Mouse (Mus musculus): ENCODE measurements around the gene Samm50. TPM values are rescaled to one million over a fixed set of nuclear protein-coding genes. Genes with fewer than 3 reads are reported as not detected.

Gene Samm50
- total and polyA plus RNA-seq, 3 experiments = 55.3 to 132 (median 79.3) TPM

GRCm38 (mm10) chr15:84231721-84232561, 39.9 kb downstream of the Samm50 start, which contains the start of gene Parvb:
Parvb (plus strand) TSS chr15:84232043.
- H3K9ac ChIP-seq (ENCODE audit: insufficient read depth, low read depth) = no peak within 1 kb of the TSS
- peaks cover 7 to 27% of the 10 kb centered on the region in 2 experiments for H3K4me1 ChIP-seq (ENCODE audit: control insufficient read depth in 1 of 2, insufficient read depth in 2 of 2)
- no peak within 1 kb of the TSS for H3K4me3 ChIP-seq (replicated peaks in 1 of 3; ENCODE audit: low read depth in 2 of 3, low read length in 2 of 3, poor library complexity in 1 of 3)
- DNase-seq (ENCODE audit: extremely low read depth) = no peak
- H3K4me2 ChIP-seq (ENCODE audit: insufficient read depth, low read depth, poor library complexity, severe bottlenecking) = no peak within 1 kb of the TSS
- no peaks in the 10 kb centered on the region for H3K36me3 ChIP-seq (replicated peaks in 1 of 2; ENCODE audit: control insufficient read depth in 1 of 2, insufficient read depth in 1 of 2, low read length in 1 of 2)
- dilution Hi-C loops (cut with MboI; ENCODE audit: extremely low pct_ligation_motif_present, extremely low pct_unique_long_range_greater_than_20kb, low sequenced_read_pairs) = no loop called here
- in situ Hi-C loops (cut with MboI; ENCODE audit: low pct_ligation_motif_present, low pct_unique_long_range_greater_than_20kb, low sequenced_read_pairs) = no loop called here
- peaks cover 2% of the 10 kb centered on the region for H3K9me3 ChIP-seq (replicated peaks; ENCODE audit: low read length)
- H3K79me2 ChIP-seq (replicated peaks; ENCODE audit: control insufficient read depth, extremely low read depth, insufficient read depth, poor library complexity, severe bottlenecking) = no peaks in the 10 kb centered on the region
- TF ChIP-seq ZKSCAN1 (IDR thresholded peaks at IDR 0.05; ENCODE audit: borderline replicate concordance, low read depth, low read length) (no peak), PAX5 (IDR thresholded peaks at IDR 0.05; ENCODE audit: low read length) (no peak), MEF2A (IDR thresholded peaks at IDR 0.05; ENCODE audit: borderline replicate concordance, low read depth, low read length) (no peak), MAZ (IDR thresholded peaks at IDR 0.05; ENCODE audit: low read depth, low read length) (no peak), SIN3A (IDR thresholded peaks at IDR 0.05; ENCODE audit: low read length) (no peak), ETS1 (conservative IDR thresholded peaks at IDR 0.05; ENCODE audit: low read depth, low read length) (no peak), JUND (conservative IDR thresholded peaks at IDR 0.05; ENCODE audit: low read depth, low read length) (no peak), ZNF384 (IDR thresholded peaks at IDR 0.05; ENCODE audit: low read depth, low read length) (no peak), NRF1 (IDR thresholded peaks at IDR 0.05; ENCODE audit: low read depth, low read length) (no peak), UBTF (IDR thresholded peaks at IDR 0.05; ENCODE audit: low read depth, low read length) (no peak), MYC (IDR thresholded peaks at IDR 0.05; ENCODE audit: low read depth, low read length) (no peak), CHD1 (IDR thresholded peaks at IDR 0.05; ENCODE audit: low read depth, low read length) (no peak), ZC3H11A (IDR thresholded peaks at IDR 0.05; ENCODE audit: low read depth, low read length) (no peak), ELF1 (IDR thresholded peaks at IDR 0.05; ENCODE audit: low read depth, low read length) (no peak), HCFC1 (IDR thresholded peaks at IDR 0.05; ENCODE audit: low read depth, low read length) (no peak), JUN (IDR thresholded peaks at IDR 0.05; ENCODE audit: insufficient read depth, low read depth, low read length) (no peak)
- no peak within 1 kb of the TSS for H3K27ac ChIP-seq (ENCODE audit: insufficient read depth, low read depth)
- peaks cover 2% of the 10 kb centered on the region for H3K27me3 ChIP-seq (replicated peaks)

- DNase-seq (ENCODE audit: extremely low read depth) = no peak
- Histone ChIP-seq H3K9ac (ENCODE audit: insufficient read depth, low read depth) (no peak overlapping the region), H3K79me2 (replicated peaks; ENCODE audit: control insufficient read depth, extremely low read depth, insufficient read depth, poor library complexity, severe bottlenecking) (no peaks in the 10 kb centered on the region), H3K9me3 (replicated peaks; ENCODE audit: low read length) (peaks cover 2% of the 10 kb centered on the region), H3K27me3 (replicated peaks) (no peaks in the 10 kb centered on the region), H3K4me3 (replicated peaks in 1 of 3; ENCODE audit: low read depth in 2 of 3, low read length in 2 of 3, poor library complexity in 1 of 3) (no peak overlapping the region), H3K4me2 (ENCODE audit: insufficient read depth, low read depth, poor library complexity, severe bottlenecking) (no peak overlapping the region), H3K4me1 (ENCODE audit: control insufficient read depth in 1 of 2, insufficient read depth in 2 of 2) (peaks cover 13 to 33% of the 10 kb centered on the region in 2 experiments), H3K27ac (ENCODE audit: insufficient read depth, low read depth) (no peak overlapping the region), H3K36me3 (replicated peaks in 1 of 2; ENCODE audit: control insufficient read depth in 1 of 2, insufficient read depth in 1 of 2, low read length in 1 of 2) (no peaks in the 10 kb centered on the region)
- in situ Hi-C loops (cut with MboI; ENCODE audit: low pct_ligation_motif_present, low pct_unique_long_range_greater_than_20kb, low sequenced_read_pairs) = no loop called here
- no peak for TF ChIP-seq POLR2A (IDR thresholded peaks at IDR 0.05; ENCODE audit: low read depth, low read length)
- TF ChIP-seq JUN (IDR thresholded peaks at IDR 0.05; ENCODE audit: insufficient read depth, low read depth, low read length) = no peak
- no peak for TF ChIP-seq PAX5 (IDR thresholded peaks at IDR 0.05; ENCODE audit: low read length)
- no peak for TF ChIP-seq IRF4 (IDR thresholded peaks at IDR 0.05; ENCODE audit: low read depth, low read length)
- TF ChIP-seq MAZ (IDR thresholded peaks at IDR 0.05; ENCODE audit: low read depth, low read length) = no peak
- TF ChIP-seq USF1 (IDR thresholded peaks at IDR 0.05; ENCODE audit: low read depth, low read length) = no peak
- TF ChIP-seq NELFE (IDR thresholded peaks at IDR 0.05; ENCODE audit: low read depth, low read length) = no peak
- no peak for TF ChIP-seq GABPA (IDR thresholded peaks at IDR 0.05; ENCODE audit: insufficient replicate concordance, low read depth, low read length)
- TF ChIP-seq CHD2 (IDR thresholded peaks at IDR 0.05; ENCODE audit: low read length) = no peak
- no peak for TF ChIP-seq POLR2AphosphoS2 (IDR thresholded peaks at IDR 0.05; ENCODE audit: low read depth, low read length)
- no peak for TF ChIP-seq JUND (conservative IDR thresholded peaks at IDR 0.05; ENCODE audit: low read depth, low read length)
- TF ChIP-seq EP300 (IDR thresholded peaks at IDR 0.05; ENCODE audit: low read length) = no peak
- no peak for TF ChIP-seq ZMIZ1 (IDR thresholded peaks at IDR 0.05; ENCODE audit: low read depth, low read length)
- no peak for TF ChIP-seq BHLHE40 (IDR thresholded peaks at IDR 0.05; ENCODE audit: low read depth, low read length)
- no peak for TF ChIP-seq USF2 (conservative IDR thresholded peaks at IDR 0.05; ENCODE audit: low read depth, low read length)
- TF ChIP-seq MEF2A (IDR thresholded peaks at IDR 0.05; ENCODE audit: borderline replicate concordance, low read depth, low read length) = no peak
- TF ChIP-seq CHD1 (IDR thresholded peaks at IDR 0.05; ENCODE audit: low read depth, low read length) = no peak
- TF ChIP-seq SMC3 (IDR thresholded peaks at IDR 0.05; ENCODE audit: low read depth, low read length) = no peak
- dilution Hi-C loops (cut with MboI; ENCODE audit: extremely low pct_ligation_motif_present, extremely low pct_unique_long_range_greater_than_20kb, low sequenced_read_pairs) = no loop called here
Measured at GRCm38 (mm10) chr15:84232609-84233008, 40.6 kb downstream of the Samm50 start.

All from CH12.LX (cell line).